Mouse (Mus musculus) MEL (cell line): ENCODE measurements around the gene Cfap46. TPM values are rescaled to one million over a fixed set of nuclear protein-coding genes. Genes with fewer than 3 reads are reported as not detected.

Experiments used
- DNase-seq: peaks from one replicate; pipeline ENCODE4 v3.0.0; 2011; ENCODE audit warnings: low read depth, low spot score
- H3K27ac ChIP-seq: 2 replicates; pipeline ENCODE4 v1.5.1; 2012; ENCODE audit warnings: low read depth, mild to moderate bottlenecking, control low read depth, low read length, moderate library complexity; ENCODE audit not compliant: control insufficient read depth
- H3K27me3 ChIP-seq, 2 experiments: fragments of 150-350 bp in 1 of 2; sonication (generic) in 1 of 2; 2 replicates each; pipeline ENCODE4 v1.6.1; 2012; ENCODE audit warnings: low read length in 2 of 2, mild to moderate bottlenecking in 2 of 2, improper control_type of control experiment in 1 of 2, moderate library complexity in 1 of 2; ENCODE audit not compliant: insufficient read depth in 2 of 2, control insufficient read depth in 1 of 2
- H3K36me3 ChIP-seq, 2 experiments: 2 replicates each; pipeline ENCODE4 v1.6.1; 2012 to 2014; ENCODE audit warnings: low read length in 2 of 2, improper control_type of control experiment in 1 of 2, inconsistent platforms in 1 of 2, mild to moderate bottlenecking in 1 of 2; ENCODE audit not compliant: insufficient read depth in 2 of 2, control insufficient read depth in 1 of 2
- H3K4me1 ChIP-seq, 2 experiments: fragments of 150-350 bp in 1 of 2; sonication (generic) in 1 of 2; 2 replicates each; pipeline ENCODE4 v1.6.1; 2012; ENCODE audit warnings: low read length in 2 of 2, improper control_type of control experiment in 1 of 2, mild to moderate bottlenecking in 1 of 2; ENCODE audit not compliant: insufficient read depth in 2 of 2, control insufficient read depth in 1 of 2
- H3K4me3 ChIP-seq, 2 experiments: fragments of 150-350 bp in 1 of 2; sonication (generic) in 1 of 2; 2 replicates each; pipeline ENCODE4 v1.5.1; 2012; ENCODE audit warnings: low read depth in 2 of 2, low read length in 2 of 2, mild to moderate bottlenecking in 2 of 2, moderate library complexity in 2 of 2, control low read depth in 1 of 2, improper control_type of control experiment in 1 of 2; ENCODE audit not compliant: control insufficient read depth in 1 of 2, insufficient read depth in 1 of 2
- H3K79me2 ChIP-seq: 2 replicates; pipeline ENCODE4 v1.6.1; 2012; ENCODE audit warnings: mild to moderate bottlenecking, low read length, moderate library complexity; ENCODE audit not compliant: control insufficient read depth, poor library complexity, insufficient read depth
- H3K9ac ChIP-seq: 2 replicates; pipeline ENCODE4 v1.6.1; 2012; ENCODE audit warnings: low read depth, mild to moderate bottlenecking, control low read depth, low read length, moderate library complexity; ENCODE audit not compliant: control insufficient read depth, poor library complexity, severe bottlenecking
- H3K9me3 ChIP-seq: fragments of 150-350 bp; sonication (generic); replicated peaks from 2 replicates; pipeline ENCODE4 v1.6.1; 2012; ENCODE audit warnings: mild to moderate bottlenecking, low read length, improper control_type of control experiment, moderate library complexity; ENCODE audit not compliant: insufficient read depth
- BHLHE40 ChIP-seq: IDR thresholded peaks from 2 replicates; pipeline ENCODE4 v1.6.1; 2012; ENCODE audit warnings: low read depth, mild to moderate bottlenecking, inconsistent platforms, low read length, improper control_type of control experiment, borderline replicate concordance
- CHD1 ChIP-seq: IDR thresholded peaks from 2 replicates; pipeline ENCODE4 v1.6.1; 2012; ENCODE audit warnings: low read depth, mild to moderate bottlenecking, inconsistent platforms, low read length, improper control_type of control experiment
- CHD2 ChIP-seq: IDR thresholded peaks from 2 replicates; pipeline ENCODE4 v1.6.1; 2011; ENCODE audit warnings: low read length, improper control_type of control experiment
- CTCF ChIP-seq, 3 experiments: IDR thresholded peaks in 2 of 3; conservative IDR thresholded peaks in 1 of 3; 2 replicates each; pipeline ENCODE4 v1.5.1; 2011 to 2012; ENCODE audit warnings: low read length in 3 of 3, low read depth in 2 of 3, mild to moderate bottlenecking in 2 of 3, improper control_type of control experiment in 1 of 3, inconsistent platforms in 1 of 3, mixed read lengths in 1 of 3, moderate library complexity in 1 of 3; ENCODE audit not compliant: control insufficient read depth in 1 of 3, insufficient read depth in 1 of 3, poor library complexity in 1 of 3, severe bottlenecking in 1 of 3
- E2F4 ChIP-seq: IDR thresholded peaks from 2 replicates; pipeline ENCODE4 v1.6.1; 2011; ENCODE audit warnings: low read depth, low read length, improper control_type of control experiment, borderline replicate concordance
- EP300 ChIP-seq, 2 experiments: IDR thresholded peaks; 2 replicates each; pipeline ENCODE4 v1.6.1; 2011; ENCODE audit warnings: improper control_type of control experiment in 2 of 2, low read length in 2 of 2, low read depth in 1 of 2, mild to moderate bottlenecking in 1 of 2
- ETS1 ChIP-seq: IDR thresholded peaks from 2 replicates; pipeline ENCODE4 v1.6.1; 2012; ENCODE audit warnings: low read depth, mild to moderate bottlenecking, inconsistent platforms, low read length, improper control_type of control experiment, moderate library complexity
- GABPA ChIP-seq: IDR thresholded peaks from 2 replicates; pipeline ENCODE4 v1.6.1; 2012; ENCODE audit warnings: low read depth, mild to moderate bottlenecking, inconsistent platforms, low read length, improper control_type of control experiment, moderate library complexity
- GATA1 ChIP-seq: IDR thresholded peaks from 2 replicates; pipeline ENCODE4 v1.6.1; 2011; ENCODE audit warnings: low read depth, low read length, improper control_type of control experiment
- HCFC1 ChIP-seq: IDR thresholded peaks from 2 replicates; pipeline ENCODE4 v1.6.1; 2012; ENCODE audit warnings: low read depth, mild to moderate bottlenecking, inconsistent platforms, low read length, improper control_type of control experiment, moderate library complexity
- JUND ChIP-seq: IDR thresholded peaks from 2 replicates; pipeline ENCODE4 v1.6.1; 2011; ENCODE audit warnings: low read depth, mild to moderate bottlenecking, improper control_type of control experiment, low read length
- KAT2A ChIP-seq: conservative IDR thresholded peaks from 2 replicates; pipeline ENCODE4 v1.6.1; 2012; ENCODE audit warnings: low read depth, low read length, improper control_type of control experiment, inconsistent platforms
- MAZ ChIP-seq: IDR thresholded peaks from 2 replicates; pipeline ENCODE4 v1.6.1; 2012; ENCODE audit warnings: low read depth, mild to moderate bottlenecking, inconsistent platforms, low read length, improper control_type of control experiment
- MEF2A ChIP-seq: IDR thresholded peaks from 2 replicates; pipeline ENCODE4 v1.6.1; 2014; ENCODE audit warnings: low read depth, mild to moderate bottlenecking, inconsistent platforms, low read length, improper control_type of control experiment; ENCODE audit not compliant: poor library complexity, insufficient replicate concordance, severe bottlenecking; ENCODE audit errors: extremely low read depth
- MXI1 ChIP-seq: IDR thresholded peaks from 2 replicates; pipeline ENCODE4 v1.6.1; 2011; ENCODE audit warnings: mild to moderate bottlenecking, low read depth, low read length, improper control_type of control experiment
- MYB ChIP-seq: IDR thresholded peaks from 2 replicates; pipeline ENCODE4 v1.6.1; 2011; ENCODE audit warnings: mild to moderate bottlenecking, low read depth, low read length, improper control_type of control experiment
- MYC ChIP-seq: IDR thresholded peaks from 2 replicates; pipeline ENCODE4 v1.6.1; 2011; ENCODE audit warnings: low read depth, mild to moderate bottlenecking, low read length, improper control_type of control experiment, moderate library complexity
- NELFE ChIP-seq: IDR thresholded peaks from 2 replicates; pipeline ENCODE4 v1.6.1; 2011; ENCODE audit warnings: low read depth, low read length, improper control_type of control experiment
- NRF1 ChIP-seq: IDR thresholded peaks from 2 replicates; pipeline ENCODE4 v1.6.1; 2014; ENCODE audit warnings: low read depth, mild to moderate bottlenecking, inconsistent platforms, low read length, improper control_type of control experiment, moderate library complexity; ENCODE audit not compliant: poor library complexity, insufficient read depth, severe bottlenecking
- POLR2A ChIP-seq, 2 experiments: IDR thresholded peaks; 2 replicates each; pipeline ENCODE4 v1.6.1; 2011 to 2012; ENCODE audit warnings: low read length in 2 of 2, mild to moderate bottlenecking in 2 of 2, control low read depth in 1 of 2, improper control_type of control experiment in 1 of 2, low read depth in 1 of 2, moderate library complexity in 1 of 2; ENCODE audit not compliant: control insufficient read depth in 1 of 2, insufficient read depth in 1 of 2, poor library complexity in 1 of 2
- POLR2AphosphoS5 ChIP-seq: IDR thresholded peaks from 2 replicates; pipeline ENCODE4 v1.6.1; 2012; ENCODE audit warnings: low read depth, borderline replicate concordance, mild to moderate bottlenecking, inconsistent platforms, low read length, moderate library complexity, mixed read lengths
- RAD21 ChIP-seq: IDR thresholded peaks from 2 replicates; pipeline ENCODE4 v1.6.1; 2011; ENCODE audit warnings: mild to moderate bottlenecking, low read depth, low read length, improper control_type of control experiment
- RCOR1 ChIP-seq: IDR thresholded peaks from 2 replicates; pipeline ENCODE4 v1.6.1; 2012; ENCODE audit warnings: low read depth, mild to moderate bottlenecking, inconsistent platforms, low read length, improper control_type of control experiment
- SIN3A ChIP-seq: IDR thresholded peaks from 2 replicates; pipeline ENCODE4 v1.6.1; 2012; ENCODE audit warnings: low read length, improper control_type of control experiment, inconsistent platforms
- SMC3 ChIP-seq: IDR thresholded peaks from 2 replicates; pipeline ENCODE4 v1.6.1; 2011; ENCODE audit warnings: low read depth, low read length, improper control_type of control experiment
- UBTF ChIP-seq: IDR thresholded peaks from 2 replicates; pipeline ENCODE4 v1.6.1; 2012; ENCODE audit warnings: low read depth, mild to moderate bottlenecking, inconsistent platforms, low read length, improper control_type of control experiment, moderate library complexity, borderline replicate concordance; ENCODE audit not compliant: insufficient read depth
- USF1 ChIP-seq: IDR thresholded peaks from 2 replicates; pipeline ENCODE4 v1.6.1; 2014; ENCODE audit warnings: low read depth, mild to moderate bottlenecking, inconsistent platforms, low read length, improper control_type of control experiment, moderate library complexity
- USF2 ChIP-seq, 2 experiments: IDR thresholded peaks; 2 replicates each; pipeline ENCODE4 v1.6.1; 2011 to 2012; ENCODE audit warnings: improper control_type of control experiment in 2 of 2, low read length in 2 of 2, borderline replicate concordance in 1 of 2, inconsistent platforms in 1 of 2, low read depth in 1 of 2, mild to moderate bottlenecking in 1 of 2; ENCODE audit not compliant: insufficient read depth in 1 of 2
- ZC3H11A ChIP-seq: IDR thresholded peaks from 2 replicates; pipeline ENCODE4 v1.6.1; 2012; ENCODE audit warnings: low read depth, mild to moderate bottlenecking, inconsistent platforms, low read length, improper control_type of control experiment
- ZKSCAN1 ChIP-seq: IDR thresholded peaks from 2 replicates; pipeline ENCODE4 v1.6.1; 2012; ENCODE audit warnings: low read depth, mild to moderate bottlenecking, inconsistent platforms, low read length, improper control_type of control experiment, moderate library complexity
- ZNF384 ChIP-seq: IDR thresholded peaks from 2 replicates; pipeline ENCODE4 v1.6.1; 2012; ENCODE audit warnings: low read depth, mild to moderate bottlenecking, inconsistent platforms, low read length, improper control_type of control experiment
- polyA plus RNA-seq, 2 experiments: library from polyadenylated mRNA; stranded (reverse) in 1 of 2; unstranded in 1 of 2; fragments of >175 nt in 1 of 2; fragments of >200 nt in 1 of 2; gene quantifications; 2 replicates each; pipeline versions ENCODE4 v1.2.1 to v1.2.4; 2012; ENCODE audit warnings: low replicate concordance in 2 of 2, low read depth in 1 of 2; ENCODE audit not compliant: insufficient read length in 2 of 2, insufficient read depth in 1 of 2, missing spikeins in 1 of 2
- total RNA-seq: library from RNA; depleted of rRNA; stranded (reverse); fragments of 300-350 nt; gene quantifications from 2 replicates; pipeline ENCODE4 v1.2.3, GENCODE M21; 2012

The Cfap46 gene
- total and polyA plus RNA-seq, 3 experiments = 0.03 to 0.04 TPM; not detected in 1

- DNase-seq = no peak
- Histone ChIP-seq H3K27ac (no peak overlapping the region), H3K9ac (no peak overlapping the region), H3K27me3 (no peaks in the 10 kb centered on the region), H3K4me3 (no peak overlapping the region), H3K4me1 (no peaks in the 10 kb centered on the region; a peak in 1 of 4 replicates), H3K9me3 (no peaks in the 10 kb centered on the region), H3K36me3 (no peaks in the 10 kb centered on the region), H3K79me2 (no peaks in the 10 kb centered on the region)
- TF ChIP-seq USF1 (no peak), MAZ (no peak), GATA1 (no peak), MYC (no peak), HCFC1 (no peak)
Observed at GRCm38 (mm10) chr7:139685336-139685735, 1.7 kb upstream of the Cfap46 start.

DNA sequence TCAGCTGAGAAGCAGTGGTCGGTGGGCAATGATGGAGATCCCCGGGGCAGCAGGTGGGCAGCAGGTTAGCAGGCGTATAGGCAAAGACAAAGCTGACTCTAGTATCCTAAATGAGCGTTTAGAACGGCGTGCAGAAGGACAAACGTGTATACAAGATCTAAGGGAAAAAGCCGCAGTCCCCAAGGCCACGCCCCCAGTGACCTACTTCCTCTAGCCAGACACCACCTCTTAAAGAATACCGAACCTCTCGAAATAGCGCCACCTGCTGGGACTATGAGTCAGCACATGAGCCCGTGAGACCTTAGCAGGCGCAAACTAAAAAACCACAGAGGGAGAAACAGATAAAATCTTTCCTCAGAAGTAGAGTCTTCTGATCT, 924 bp upstream of the Cfap46 start:
- H3K4me1 ChIP-seq = no peaks in the 10 kb centered on the region; a peak in 1 of 4 replicates
- no peaks in the 10 kb centered on the region for H3K36me3 ChIP-seq
- no peaks in the 10 kb centered on the region for H3K79me2 ChIP-seq
- DNase-seq = peak; percentile 94
- H3K27me3 ChIP-seq = no peaks in the 10 kb centered on the region
- H3K9me3 ChIP-seq = no peaks in the 10 kb centered on the region
- H3K27ac ChIP-seq = no peak overlapping the region
- H3K4me3 ChIP-seq = peak overlapping the region; percentile 74 to 77
- H3K9ac ChIP-seq = peak overlapping the region; percentile 67
- TF ChIP-seq USF2 (IDR thresholded peaks at IDR 0.05; ENCODE audit: borderline replicate concordance in 1 of 2, insufficient read depth in 1 of 2, low read depth in 1 of 2, low read length in 2 of 2) = no peak
- no peak for TF ChIP-seq BHLHE40
- no peak for TF ChIP-seq ZKSCAN1
- no peak for TF ChIP-seq USF1
- TF ChIP-seq RCOR1 = no peak
- no peak for TF ChIP-seq MYB
- peak; percentile 76 for TF ChIP-seq SMC3
- TF ChIP-seq GABPA = no peak
- TF ChIP-seq MEF2A = no peak
- TF ChIP-seq EP300 (IDR thresholded peaks at IDR 0.05; ENCODE audit: low read depth in 1 of 2, low read length in 2 of 2) = no peak
- TF ChIP-seq ZC3H11A = no peak
- TF ChIP-seq ZNF384 = no peak
- TF ChIP-seq KAT2A = no peak
- TF ChIP-seq POLR2AphosphoS5 = no peak
- peak; percentile 32; the same call in 1 of the 2 replicates for TF ChIP-seq NELFE
- TF ChIP-seq SIN3A = peak; percentile 21; the same call in 1 of the 2 replicates
- peak; percentile 46; the same call in 1 of the 2 replicates for TF ChIP-seq HCFC1
- no peak for TF ChIP-seq CHD1
- TF ChIP-seq NRF1 = no peak
- peak; percentile 48; the same call in 1 of the 2 replicates for TF ChIP-seq MXI1
- peak in 1 of 2 experiments; percentile 56; a peak in 2 of 4 replicates for TF ChIP-seq POLR2A (IDR thresholded peaks at IDR 0.05; ENCODE audit: control insufficient read depth in 1 of 2, insufficient read depth in 1 of 2, low read depth in 1 of 2, low read length in 2 of 2, poor library complexity in 1 of 2)
- no peak for TF ChIP-seq UBTF
- TF ChIP-seq MYC = no peak
- TF ChIP-seq JUND = no peak
- no peak for TF ChIP-seq E2F4
- TF ChIP-seq RAD21 = peak; percentile 51
- no peak for TF ChIP-seq CHD2
- no peak for TF ChIP-seq ETS1
- no peak for TF ChIP-seq GATA1
- peak; percentile 71 to 92 (median 82) for TF ChIP-seq CTCF (IDR thresholded peaks at IDR 0.05 in 2 of 3, conservative IDR thresholded peaks at IDR 0.05 in 1 of 3; ENCODE audit: control insufficient read depth in 1 of 3, insufficient read depth in 1 of 3, low read depth in 2 of 3, low read length in 3 of 3, poor library complexity in 1 of 3, severe bottlenecking in 1 of 3)
